Mouse (Mus musculus): ENCODE results near the gene Eif2d.

DNA sequence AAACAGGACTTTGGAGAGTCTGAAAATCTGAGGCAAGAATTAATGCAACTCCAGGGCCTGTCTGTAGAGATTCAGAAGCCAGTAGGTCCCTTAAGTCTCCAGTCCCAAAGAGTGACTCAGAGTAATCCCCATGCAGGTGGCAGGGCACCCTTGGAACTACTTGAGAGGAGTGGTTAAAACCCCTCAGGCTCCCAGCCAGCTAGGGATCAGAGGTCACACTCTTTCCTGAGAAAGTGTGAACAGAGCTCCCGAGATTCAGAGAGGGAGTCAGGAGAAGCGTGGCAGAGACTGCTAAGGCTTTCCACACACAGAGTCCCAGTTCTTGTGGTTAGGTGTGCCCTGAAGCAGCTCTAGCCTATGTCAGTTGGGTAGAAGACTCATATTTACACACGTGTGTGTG is 40.8 kb downstream of the Eif2d start:
- TF ChIP-seq POLR2A (IDR thresholded peaks at IDR 0.05; ENCODE audit: control insufficient read depth, extremely low read depth, insufficient read depth, low read length, poor library complexity) (no peak), CTCF (IDR thresholded peaks at IDR 0.05; ENCODE audit: borderline replicate concordance, control insufficient read depth, extremely low read depth, insufficient read depth, low read length, poor library complexity) (no peak)
